Mouse (Mus musculus): ENCODE results near the gene Krt79. TPM values are rescaled to one million over a fixed set of nuclear protein-coding genes. Genes with fewer than 3 reads are reported as not detected.

Krt79 gene
- polyA plus RNA-seq (2012; rRNA removed) = 0.22 and 0.76 TPM in 2 replicates

DNA sequence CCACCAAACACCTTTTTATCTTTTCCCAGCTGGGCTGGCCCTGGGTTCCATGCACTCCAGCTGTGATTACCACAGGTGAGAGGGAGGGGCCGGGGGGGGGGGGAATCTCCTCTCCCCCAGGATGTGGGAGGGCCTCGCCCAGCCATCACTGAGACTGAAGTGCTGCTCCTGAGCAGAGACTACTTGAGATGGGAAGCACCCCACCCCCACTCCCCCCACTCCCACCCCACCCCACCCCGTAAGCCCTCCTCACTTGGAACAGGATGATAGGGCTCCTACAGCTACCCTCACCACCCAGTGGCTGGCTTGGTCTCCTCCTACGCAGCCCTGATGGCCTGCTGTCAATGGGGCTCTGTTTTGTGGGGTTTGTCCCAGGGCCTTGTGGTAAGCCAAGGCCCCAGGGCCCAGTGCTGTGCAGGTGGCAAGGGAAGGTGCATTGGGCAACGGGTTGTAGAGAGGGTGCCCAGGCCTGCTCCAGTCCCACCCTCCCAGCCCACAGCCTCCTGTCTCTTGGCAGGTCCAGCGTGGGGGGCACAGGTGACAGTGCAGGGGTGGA lies at the start of gene Krt79:
Gene Krt79 (minus strand): TSS at position 51 of the 556 bp plus-strand sequence.
- no peaks in the 10 kb centered on the region for H3K36me3 ChIP-seq (ENCODE audit: control insufficient read depth, insufficient read depth, low read length)
- H3K27ac ChIP-seq (ENCODE audit: insufficient read depth, low read depth, low read length) = no peak within 1 kb of the TSS
- no peaks in the 10 kb centered on the region for H3K4me1 ChIP-seq (ENCODE audit: control insufficient read depth, insufficient read depth, insufficient read length, low read length)
- H3K27me3 ChIP-seq (ENCODE audit: control insufficient read depth, insufficient read depth, low read length) = no peaks in the 10 kb centered on the region; the same call in 1 of the 2 replicates
- WGBS = 70% methylated on average over 6 of the region's 6 CpGs
- no peak for TF ChIP-seq CTCF (IDR thresholded peaks at IDR 0.05; ENCODE audit: extremely low read depth, insufficient read length, insufficient replicate concordance, low read depth, low read length)
- no peak for TF ChIP-seq POLR2A (IDR thresholded peaks at IDR 0.05; ENCODE audit: low read depth, low read length)
- no peak within 1 kb of the TSS for H3K4me3 ChIP-seq (ENCODE audit: low read depth, low read length)

DNA sequence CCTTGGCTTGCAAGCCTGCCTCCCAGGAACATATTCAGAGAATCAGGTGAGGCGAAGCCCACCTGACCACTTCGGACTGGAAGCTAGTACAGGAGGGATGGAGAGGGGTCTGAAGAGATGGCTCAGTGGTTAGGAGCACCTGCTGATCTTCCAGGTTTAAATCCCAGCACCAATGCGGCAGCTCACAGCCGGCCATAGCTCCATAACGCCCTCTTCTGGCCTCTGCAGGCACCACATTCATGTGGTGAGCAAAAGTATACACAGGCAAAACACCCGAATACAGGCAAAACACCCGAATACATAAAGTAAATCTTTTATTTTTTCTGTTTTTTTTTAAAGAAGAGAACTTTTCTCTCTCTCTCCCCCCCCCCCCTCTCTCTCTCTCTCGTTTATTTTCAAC lies 48.6 kb upstream of the Krt79 start:
- Histone ChIP-seq H3K27me3 (ENCODE audit: control insufficient read depth, insufficient read depth, low read length) (no peaks in the 10 kb centered on the region), H3K4me1 (ENCODE audit: control insufficient read depth, insufficient read depth, insufficient read length, low read length) (peaks cover 20% of the 10 kb centered on the region; the same call in 1 of the 2 replicates), H3K4me3 (ENCODE audit: low read depth, low read length) (no peak overlapping the region), H3K36me3 (ENCODE audit: control insufficient read depth, insufficient read depth, low read length) (no peaks in the 10 kb centered on the region), H3K27ac (ENCODE audit: insufficient read depth, low read depth, low read length) (no peak overlapping the region)
- TF ChIP-seq POLR2A (IDR thresholded peaks at IDR 0.05; ENCODE audit: low read depth, low read length) (no peak), CTCF (IDR thresholded peaks at IDR 0.05; ENCODE audit: extremely low read depth, insufficient read length, insufficient replicate concordance, low read depth, low read length) (peak; percentile 36; the same call in 1 of the 2 replicates)
- 69% methylated on average over 8 of the region's 8 CpGs for WGBS

DNA sequence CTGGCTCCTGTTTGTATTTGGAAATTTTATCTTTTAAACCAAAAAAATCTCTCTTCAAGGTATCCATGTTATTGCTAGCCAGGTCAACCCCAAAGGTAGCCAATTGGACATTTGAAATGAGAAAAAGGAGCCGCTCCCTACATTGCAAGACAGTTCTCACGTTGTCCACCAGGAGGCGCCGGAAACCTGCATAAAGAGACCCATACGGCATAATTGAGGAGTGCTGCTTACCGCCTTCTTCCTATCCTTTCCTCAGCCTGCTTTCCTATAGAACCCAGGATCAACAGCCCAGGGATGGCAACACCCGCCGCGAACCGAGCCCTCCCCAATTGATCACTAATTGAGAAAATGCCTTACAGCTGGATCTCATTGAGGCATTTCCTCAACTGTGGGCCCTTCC lies 48.0 kb upstream of the Krt79 start:
- Histone ChIP-seq H3K4me3 (ENCODE audit: low read depth, low read length) (no peak overlapping the region), H3K27ac (ENCODE audit: insufficient read depth, low read depth, low read length) (no peak overlapping the region), H3K27me3 (ENCODE audit: control insufficient read depth, insufficient read depth, low read length) (no peaks in the 10 kb centered on the region), H3K36me3 (ENCODE audit: control insufficient read depth, insufficient read depth, low read length) (no peaks in the 10 kb centered on the region), H3K4me1 (ENCODE audit: control insufficient read depth, insufficient read depth, insufficient read length, low read length) (peaks cover 26% of the 10 kb centered on the region; the same call in 1 of the 2 replicates)
- peak; percentile 95; the same call in 1 of the 2 replicates for TF ChIP-seq CTCF (IDR thresholded peaks at IDR 0.05; ENCODE audit: extremely low read depth, insufficient read length, insufficient replicate concordance, low read depth, low read length)
- no peak for TF ChIP-seq POLR2A (IDR thresholded peaks at IDR 0.05; ENCODE audit: low read depth, low read length)
- whole genome bisulfite sequencing = under 1% methylated on average over 10 of the region's 10 CpGs

DNA sequence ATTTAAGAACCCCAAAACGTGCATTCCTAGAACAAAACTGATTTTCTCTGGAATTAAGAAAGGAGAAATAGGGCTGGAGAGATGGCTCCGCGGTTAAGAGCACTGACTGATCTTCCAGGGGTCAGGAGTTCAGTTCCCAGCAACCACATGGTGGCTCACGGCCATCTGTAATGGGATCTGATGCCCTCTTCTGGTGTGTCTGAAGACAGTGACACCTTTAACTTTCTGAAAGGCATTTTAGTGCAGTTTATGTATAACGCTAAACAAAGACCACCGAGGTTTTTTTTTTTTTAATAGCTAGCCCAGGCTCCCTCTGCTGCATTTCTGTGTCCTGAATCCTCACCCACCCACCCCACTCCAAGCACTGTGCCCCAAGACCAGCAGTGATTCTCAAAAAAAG lies 44.6 kb upstream of the Krt79 start:
- TF ChIP-seq POLR2A (IDR thresholded peaks at IDR 0.05; ENCODE audit: low read depth, low read length) (no peak), CTCF (IDR thresholded peaks at IDR 0.05; ENCODE audit: extremely low read depth, insufficient read length, insufficient replicate concordance, low read depth, low read length) (no peak)
- H3K27ac ChIP-seq (ENCODE audit: insufficient read depth, low read depth, low read length) = no peak overlapping the region
- no peak overlapping the region for H3K4me3 ChIP-seq (ENCODE audit: low read depth, low read length)
- peaks cover 27% of the 10 kb centered on the region for H3K4me1 ChIP-seq (ENCODE audit: control insufficient read depth, insufficient read depth, insufficient read length, low read length)
- WGBS = 7% methylated on average over 6 of the region's 6 CpGs
- no peaks in the 10 kb centered on the region for H3K36me3 ChIP-seq (ENCODE audit: control insufficient read depth, insufficient read depth, low read length)
- H3K27me3 ChIP-seq (ENCODE audit: control insufficient read depth, insufficient read depth, low read length) = no peaks in the 10 kb centered on the region

DNA sequence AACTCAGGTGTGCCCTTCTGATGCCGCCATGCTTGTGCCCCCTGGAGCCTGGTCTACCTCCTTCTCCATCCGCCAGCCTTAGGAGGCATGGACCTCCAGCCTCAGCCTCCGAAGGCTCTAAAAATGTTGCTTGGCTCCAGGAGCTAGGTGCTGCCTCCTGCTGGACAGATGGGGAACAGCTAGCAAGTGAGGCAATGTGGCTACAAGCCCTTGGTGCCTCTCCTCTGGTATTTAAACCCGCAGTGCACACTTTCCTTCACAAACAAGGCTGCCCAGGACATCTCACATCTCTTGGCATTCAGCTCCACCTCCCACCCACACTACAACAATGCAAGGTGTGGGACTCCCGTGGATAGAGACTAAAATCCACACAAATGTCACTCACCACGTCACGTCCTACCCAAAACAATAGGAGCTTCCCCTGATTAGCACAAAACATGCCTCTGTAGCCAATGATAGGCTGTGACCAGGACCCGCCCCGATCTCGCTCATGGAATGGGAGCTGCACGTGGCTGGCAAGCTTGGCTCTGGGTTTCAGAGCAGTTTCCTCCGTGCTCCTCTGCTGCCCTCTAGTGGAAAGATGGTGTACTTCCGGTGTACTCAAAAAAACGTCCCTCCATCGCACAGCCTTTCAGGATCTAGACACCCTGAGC lies 44.0 kb upstream of the Krt79 start:
- TF ChIP-seq POLR2A (IDR thresholded peaks at IDR 0.05; ENCODE audit: low read depth, low read length) = 0 out of 2 replicates have a peak, but pooled peaks have one; percentile 9
- TF ChIP-seq CTCF (IDR thresholded peaks at IDR 0.05; ENCODE audit: extremely low read depth, insufficient read length, insufficient replicate concordance, low read depth, low read length) = peak; percentile 86
- H3K36me3 ChIP-seq (ENCODE audit: control insufficient read depth, insufficient read depth, low read length) = no peaks in the 10 kb centered on the region
- H3K4me3 ChIP-seq (ENCODE audit: low read depth, low read length) = peak overlapping the region; percentile 44
- peak overlapping the region; percentile 77 for H3K27ac ChIP-seq (ENCODE audit: insufficient read depth, low read depth, low read length)
- peaks cover 27% of the 10 kb centered on the region for H3K4me1 ChIP-seq (ENCODE audit: control insufficient read depth, insufficient read depth, insufficient read length, low read length)
- H3K27me3 ChIP-seq (ENCODE audit: control insufficient read depth, insufficient read depth, low read length) = no peaks in the 10 kb centered on the region
- 2% methylated on average over 15 of the region's 15 CpGs for WGBS

DNA sequence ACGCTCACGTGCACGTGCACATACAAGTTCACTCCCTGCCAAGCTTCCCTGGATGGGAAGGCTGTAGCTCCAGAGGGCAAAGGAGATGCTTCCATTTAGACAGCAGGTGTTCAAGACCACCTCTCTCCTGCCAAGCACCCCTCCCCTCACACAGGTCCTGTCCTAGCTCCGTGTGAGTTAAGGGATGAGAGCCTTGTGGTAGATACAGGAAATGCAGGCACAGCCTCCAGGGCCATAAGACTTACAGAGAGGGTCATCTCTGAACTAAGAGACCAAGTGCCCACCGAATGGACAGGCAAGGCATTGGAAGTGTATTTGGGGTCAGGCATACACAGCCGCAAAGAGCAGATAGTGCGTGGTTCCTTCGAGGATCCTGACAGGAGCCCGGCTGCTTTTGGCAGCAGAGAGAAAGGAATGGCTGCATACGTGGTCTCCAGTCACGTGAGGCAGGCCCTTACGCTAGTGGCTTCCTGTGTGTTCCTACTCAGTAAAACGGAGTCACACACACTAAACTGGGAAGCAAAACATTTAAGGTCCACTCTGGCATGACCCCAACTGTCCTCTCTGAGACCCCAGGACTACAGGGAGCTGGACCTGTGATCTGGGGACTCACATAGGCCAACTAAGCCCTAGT lies 43.3 kb upstream of the Krt79 start:
- Histone ChIP-seq H3K27ac (ENCODE audit: insufficient read depth, low read depth, low read length) (peak overlapping the region; percentile 77; the same call in 1 of the 2 replicates), H3K4me1 (ENCODE audit: control insufficient read depth, insufficient read depth, insufficient read length, low read length) (peaks cover 27% of the 10 kb centered on the region), H3K36me3 (ENCODE audit: control insufficient read depth, insufficient read depth, low read length) (no peaks in the 10 kb centered on the region), H3K27me3 (ENCODE audit: control insufficient read depth, insufficient read depth, low read length) (no peaks in the 10 kb centered on the region), H3K4me3 (ENCODE audit: low read depth, low read length) (no peak overlapping the region)
- TF ChIP-seq CTCF (IDR thresholded peaks at IDR 0.05; ENCODE audit: extremely low read depth, insufficient read length, insufficient replicate concordance, low read depth, low read length) = no peak
- TF ChIP-seq POLR2A (IDR thresholded peaks at IDR 0.05; ENCODE audit: low read depth, low read length) = no peak
- 78% methylated on average over 13 of the region's 13 CpGs for WGBS

DNA sequence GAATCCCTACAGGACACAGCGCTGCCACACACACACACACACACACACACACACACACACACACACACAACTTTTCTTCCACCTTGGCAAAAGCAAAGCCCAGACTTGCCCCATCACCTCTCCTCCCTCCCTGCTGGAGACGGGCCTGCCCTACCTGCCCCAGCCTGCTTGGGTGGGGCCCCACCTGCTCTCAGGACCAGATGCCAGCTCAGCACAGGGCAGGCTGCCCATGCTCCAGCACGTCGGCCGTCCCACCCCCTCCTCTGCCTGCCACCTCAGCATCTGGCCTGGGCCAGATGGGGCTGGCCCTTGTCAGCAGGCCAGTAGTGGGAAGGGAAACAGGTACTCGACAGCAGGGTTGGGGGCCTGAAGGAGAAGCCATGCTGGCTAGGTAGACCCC lies 40.7 kb upstream of the Krt79 start:
- WGBS = 24% methylated on average over 6 of the region's 6 CpGs
- peaks cover 44% of the 10 kb centered on the region for H3K4me1 ChIP-seq (ENCODE audit: control insufficient read depth, insufficient read depth, insufficient read length, low read length)
- H3K36me3 ChIP-seq (ENCODE audit: control insufficient read depth, insufficient read depth, low read length) = no peaks in the 10 kb centered on the region
- peak overlapping the region; percentile 91 for H3K27ac ChIP-seq (ENCODE audit: insufficient read depth, low read depth, low read length)
- no peaks in the 10 kb centered on the region for H3K27me3 ChIP-seq (ENCODE audit: control insufficient read depth, insufficient read depth, low read length)
- no peak overlapping the region for H3K4me3 ChIP-seq (ENCODE audit: low read depth, low read length)
- TF ChIP-seq POLR2A (IDR thresholded peaks at IDR 0.05; ENCODE audit: low read depth, low read length) (peak; percentile 50; the same call in 1 of the 2 replicates), CTCF (IDR thresholded peaks at IDR 0.05; ENCODE audit: extremely low read depth, insufficient read length, insufficient replicate concordance, low read depth, low read length) (no peak; the same call in 1 of the 2 replicates)
